Mouse (Mus musculus): ENCODE results near the gene Cant1. TPM values are rescaled to one million over a fixed set of nuclear protein-coding genes. Genes with fewer than 3 reads are reported as not detected.
A peak's percentile ranks its signal among the peaks of the same experiment; 100 is the strongest.

The Cant1 gene
- total RNA-seq, 2 experiments from 2014 or later, result 37.9 to 41.0 TPM

GRCm38 (mm10) chr11:118362971-118363518 lies 55.8 kb downstream of the Cant1 start:
- Histone ChIP-seq H3K27ac (peak overlapping the region; percentile 70), H3K4me3 (no peak overlapping the region)
- no peak for DNase-seq (ENCODE audit: extremely low spot score in 1 of 2, low spot score in 2 of 2)
- no peak for TF ChIP-seq CTCF (IDR thresholded peaks at IDR 0.05)
- intact Hi-C loops (cut with DNase I), result no loop called here

- no peak for TF ChIP-seq CTCF (IDR thresholded peaks at IDR 0.05)
- intact Hi-C loops (cut with DNase I), result no loop called here
- no peak for DNase-seq (ENCODE audit: extremely low spot score in 1 of 2, low spot score in 2 of 2)
- 0 out of 2 replicates have a peak overlapping the region, but pooled peaks have one; percentile 26 for H3K27ac ChIP-seq
- no peak overlapping the region for H3K4me3 ChIP-seq
These were observed 56.4 kb downstream of the Cant1 start for GRCm38 (mm10) chr11:118362501-118362900.

- no peak overlapping the region for H3K27ac ChIP-seq
- H3K4me3 ChIP-seq, result no peak overlapping the region
- no peak for TF ChIP-seq CTCF (IDR thresholded peaks at IDR 0.05)
- intact Hi-C loops (cut with DNase I), result no loop called here
- no peak for DNase-seq (ENCODE audit: extremely low spot score in 1 of 2, low spot score in 2 of 2)
These were observed 58.0 kb downstream of the Cant1 start for GRCm38 (mm10) chr11:118360907-118361341.

GRCm38 (mm10) chr11:118360491-118360890 lies 58.4 kb downstream of the Cant1 start:
- intact Hi-C loops (cut with DNase I), result no loop called here
- Histone ChIP-seq H3K27ac (no peak overlapping the region), H3K4me3 (no peak overlapping the region)
- no peak for TF ChIP-seq CTCF (IDR thresholded peaks at IDR 0.05)
- no peak for DNase-seq (ENCODE audit: extremely low spot score in 1 of 2, low spot score in 2 of 2)

Other genes with a start within 250 kb of the Cant1 start
- 10 to 100 TPM; 65.2 to 69.3 TPM for gene Cyth1, start 170.5 kb downstream of the Cant1 start, total RNA-seq (2021)
- gene Usp36, start 128.8 kb downstream of the Cant1 start, total RNA-seq (2021), result 10 to 100 TPM; 32.1 to 33.1 TPM
- gene Cep295nl, start 76.6 kb downstream of the Cant1 start, total RNA-seq (2021), result 1 to 10 TPM; 1.5 to 1.8 TPM
- 100 to 1,000 TPM; 221 to 255 TPM for gene Timp2, start 63.3 kb downstream of the Cant1 start, total RNA-seq (2021)
- gene Lgals3bp, start 17.0 kb downstream of the Cant1 start, total RNA-seq (2021), result 10 to 100 TPM; 17.1 to 20.0 TPM
- gene C1qtnf1, start 9.1 kb upstream of the Cant1 start, total RNA-seq (2021), result 1 to 10 TPM; 3.3 to 4.8 TPM
- 10 to 100 TPM; 11.0 to 12.4 TPM for gene Engase, start 57.7 kb upstream of the Cant1 start, total RNA-seq (2021)